Mouse (Mus musculus) olfactory bulb, adult 2 months (tissue): ENCODE data around the gene Eftud2.

Source experiments
- CTCF ChIP-seq: fragments of 200-500 bp; IDR thresholded peaks from 2 replicates; pipeline ENCODE4 v1.5.1; 2012; ENCODE audit warnings: low read depth, mild to moderate bottlenecking, low read length, moderate library complexity; ENCODE audit not compliant: insufficient read depth
- POLR2A ChIP-seq: fragments of 200-500 bp; IDR thresholded peaks from 2 replicates; pipeline ENCODE4 v1.6.1; 2012; ENCODE audit warnings: mild to moderate bottlenecking, low read depth, low read length, moderate library complexity; ENCODE audit not compliant: insufficient read depth

DNA sequence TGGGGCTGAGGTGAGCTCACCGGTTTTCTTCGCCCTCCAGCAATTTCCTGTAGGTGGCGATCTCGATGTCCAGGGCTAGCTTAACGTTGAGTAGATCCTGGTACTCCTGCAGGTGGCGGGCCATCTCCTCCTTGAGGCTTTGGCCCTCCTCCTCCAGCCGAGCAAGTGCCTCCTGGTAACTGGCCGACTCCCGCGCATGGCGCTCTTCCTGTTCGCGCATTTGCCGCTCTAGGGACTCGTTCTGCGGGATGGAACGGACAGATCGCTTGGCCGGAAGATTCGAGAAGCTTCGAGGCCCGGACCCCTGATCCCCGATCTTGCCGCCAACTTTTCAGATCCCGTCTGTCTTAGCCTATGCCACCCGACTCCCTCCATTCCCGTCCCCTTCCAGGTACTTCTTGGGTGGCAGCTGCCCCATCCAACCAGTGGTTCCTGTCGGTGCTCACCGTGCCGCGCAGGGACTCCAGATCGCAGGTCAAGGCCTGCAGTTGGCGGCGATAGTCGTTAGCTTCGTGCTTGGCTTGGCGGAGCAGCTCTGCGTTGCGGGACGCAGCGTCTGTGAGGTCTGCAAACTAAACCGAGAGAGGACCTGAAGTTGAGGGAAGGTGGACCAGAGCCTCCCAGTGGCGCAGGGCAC, 12.3 kb upstream of the Eftud2 start:
- no peak for TF ChIP-seq POLR2A
- no peak for TF ChIP-seq CTCF
